Mouse (Mus musculus): ENCODE results near the gene Plpp7.

DNA sequence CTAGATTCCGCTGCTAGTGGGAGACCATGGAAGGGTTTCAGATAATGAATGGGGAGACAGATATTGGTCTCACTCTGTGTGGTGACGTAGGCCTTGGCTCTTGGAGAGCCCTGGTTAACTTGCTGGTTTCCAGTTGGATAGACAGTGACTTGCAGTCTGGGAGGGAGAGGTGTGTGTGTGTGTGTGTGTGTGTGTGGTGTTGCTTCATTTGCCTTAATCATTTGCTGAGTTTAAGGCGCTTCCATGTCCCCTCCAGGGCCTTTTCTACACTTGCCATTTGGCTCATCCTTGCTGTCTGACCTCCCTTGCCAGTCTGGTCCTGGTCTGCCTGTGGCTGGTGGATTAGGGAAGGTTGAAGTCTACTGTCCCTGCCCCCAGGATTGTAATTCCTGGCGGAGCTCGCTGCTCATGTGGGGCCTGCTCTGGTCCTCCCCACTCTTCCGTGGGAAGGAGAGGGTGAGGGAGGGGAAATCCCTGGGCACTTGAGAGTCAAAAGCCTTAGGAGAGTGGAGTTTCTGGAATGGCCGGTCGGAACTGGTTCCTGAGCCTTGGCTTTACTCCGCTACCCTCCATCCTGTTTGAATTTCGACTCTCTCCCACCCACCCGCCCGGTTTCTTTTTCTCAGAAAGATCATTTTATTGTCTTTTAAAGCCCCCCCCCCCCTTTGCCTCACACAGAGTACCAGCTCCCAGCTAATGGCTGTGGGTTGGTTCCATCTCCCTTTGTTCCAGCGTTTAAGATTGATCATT, 57.9 kb downstream of the Plpp7 start:
- TF ChIP-seq GATA1 (IDR thresholded peaks at IDR 0.05; ENCODE audit: borderline replicate concordance, low read length) (no peak), FLI1 (IDR thresholded peaks at IDR 0.05; ENCODE audit: low read length) (no peak)

All from megakaryocyte, embryonic 14.5 days (primary cell).